24 mouse cellular contexts compared by ENCODE assay signal in the genomic region with DNA sequence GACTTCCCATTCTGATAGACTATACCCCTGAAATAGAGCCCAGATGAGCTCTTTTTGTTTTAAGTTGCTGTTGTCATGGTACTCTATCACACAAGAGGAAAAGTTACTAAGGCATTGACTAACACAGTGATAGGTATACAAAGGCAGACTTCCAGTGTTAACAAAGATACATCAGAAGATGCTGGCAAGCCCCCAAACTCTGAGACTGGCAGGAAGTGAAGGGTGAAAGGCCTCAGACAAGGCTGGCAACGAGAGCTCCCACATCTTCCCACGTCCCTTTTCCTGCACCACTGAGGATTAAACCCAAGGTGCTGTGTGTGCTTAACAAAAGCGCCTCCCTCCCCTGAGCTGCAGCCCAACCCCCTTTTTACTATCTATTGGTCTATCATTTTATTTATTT. TPM values are rescaled to one million over a fixed set of nuclear protein-coding genes. Genes with fewer than 3 reads are reported as not detected.
A peak's percentile ranks its signal among the peaks of the same experiment; 100 is the strongest.
DNase-seq lines count a peak whose midpoint lies in the region; ATAC-seq and TF ChIP-seq lines count a peak whose summit lies in the region.
"Had no signal": no experiment of that assay in that cellular context is flagged by ENCODE, and none has a peak within 500 bp of the region (broad histone marks: within the 10 kb centered on the region; RNA-seq: fewer than 3 reads in every experiment).

No protein-coding gene starts in this region.

- no peak overlapping the region for H3K9ac ChIP-seq in lung, embryonic 14.5 days
- H3K9ac ChIP-seq: embryonic facial prominence, embryonic 12.5 days; embryonic facial prominence, embryonic 15.5 days; forebrain, postnatal 0 days; hindbrain, embryonic 12.5 days had no signal

- WGBS in lung, embryonic 14.5 days = 47% methylated on average over 3 of the region's 3 CpGs

- no peak for TF ChIP-seq CTCF in lung, embryonic 14.5 days (IDR thresholded peaks at IDR 0.05; ENCODE audit: low read depth)

- no peak overlapping the region for H3K4me2 ChIP-seq in lung, embryonic 14.5 days
- H3K4me2 ChIP-seq: embryonic facial prominence, embryonic 12.5 days; embryonic facial prominence, embryonic 15.5 days; heart, embryonic 11.5 days; hindbrain, embryonic 12.5 days had no signal

- DNase-seq in kidney, postnatal 10 days = peak; percentile 64
- DNase-seq in kidney, adult 18-20 months = no peak
- peak; percentile 62 for DNase-seq in lung, embryonic 14.5 days
- DNase-seq in lung, postnatal 25 days (ENCODE audit: low spot score) = no peak
- peak; percentile 74 for DNase-seq in lung, postnatal 10 days
- peak; percentile 56 for DNase-seq in lung, postnatal 36 days
- DNase-seq in cerebellum, postnatal 25 days = no peak
- DNase-seq: adrenal gland, postnatal 10 days; adrenal gland, postnatal 36 days; B cell, adult 2 months; cerebellum, adult 18-20 months; cerebellum, adult 9-10 months; cerebellum, postnatal 14 days; forebrain, postnatal 0 days; gastrocnemius, adult 2 months; gastrocnemius, postnatal 14 days; heart, adult 11 months had no signal

- no peaks in the 10 kb centered on the region for H3K36me3 ChIP-seq in lung, embryonic 14.5 days (ENCODE audit: insufficient read depth)
- H3K36me3 ChIP-seq: embryonic facial prominence, embryonic 12.5 days; embryonic facial prominence, embryonic 15.5 days; G1E; hindbrain, embryonic 12.5 days had no signal

- no peaks in the 10 kb centered on the region for H3K27me3 ChIP-seq in lung, embryonic 14.5 days (ENCODE audit: insufficient read depth, low read length)
- H3K27me3 ChIP-seq: embryonic facial prominence, embryonic 12.5 days; embryonic facial prominence, embryonic 15.5 days; hindbrain, embryonic 12.5 days; Patski had no signal

- no peak overlapping the region for H3K4me3 ChIP-seq in lung, embryonic 14.5 days (ENCODE audit: low read depth, low read length)
- H3K4me3 ChIP-seq: embryonic facial prominence, embryonic 12.5 days; embryonic facial prominence, embryonic 15.5 days; gastrocnemius, adult 2 months; hindbrain, embryonic 12.5 days had no signal

- no peak overlapping the region for H3K27ac ChIP-seq in lung, embryonic 14.5 days (ENCODE audit: low read depth)
- H3K27ac ChIP-seq: embryonic facial prominence, embryonic 12.5 days; embryonic facial prominence, embryonic 15.5 days; gastrocnemius, adult 2 months; hindbrain, embryonic 12.5 days had no signal

- ATAC-seq in lung, embryonic 14.5 days (ENCODE audit: insufficient read depth) = no peak
- ATAC-seq: forebrain, embryonic 14.5 days; forebrain, postnatal 0 days; Patski had no signal

- H3K4me1 ChIP-seq in lung, embryonic 14.5 days (ENCODE audit: insufficient read depth) = 0 out of 2 replicates have a peak, but pooled peaks cover 10% of the 10 kb centered on the region
- H3K4me1 ChIP-seq: embryonic facial prominence, embryonic 12.5 days; hindbrain, embryonic 12.5 days had no signal

- no peaks in the 10 kb centered on the region for H3K9me3 ChIP-seq in lung, embryonic 14.5 days (ENCODE audit: low read depth, low read length)
- H3K9me3 ChIP-seq: embryonic facial prominence, embryonic 12.5 days; embryonic facial prominence, embryonic 15.5 days; G1E; hindbrain, embryonic 12.5 days had no signal

RNA-seq across cellular contexts. Expression of a gene that starts 19.2 kb away (rescaled TPM):
- 3.3 and 4.3 TPM in 2 replicates for polyA plus RNA-seq in lung, embryonic 14.5 days (2014; fragmentation: Nextera tagmentation; extraction: Ambion mirVana)
- polyA plus RNA-seq: G1E had no signal

RNA-seq across cellular contexts. Expression of a gene that starts 44.6 kb away (rescaled TPM):
- 21.2 and 22.2 TPM in 2 replicates for polyA plus RNA-seq in lung, embryonic 14.5 days (2014; fragmentation: Nextera tagmentation; extraction: Ambion mirVana)

Comparison
In these comparisons a context has a peak if more than half of its experiments do, and no peak if none do; other contexts are left out.
1. DNase-seq: peak in kidney, postnatal 10 days (single experiment), lung, embryonic 14.5 days (single experiment), lung, postnatal 10 days (single experiment) and lung, postnatal 36 days (single experiment); none in kidney, adult 18-20 months (single experiment), lung, postnatal 25 days (single experiment) and cerebellum, postnatal 25 days (0 of 2).